In the genomic region with DNA sequence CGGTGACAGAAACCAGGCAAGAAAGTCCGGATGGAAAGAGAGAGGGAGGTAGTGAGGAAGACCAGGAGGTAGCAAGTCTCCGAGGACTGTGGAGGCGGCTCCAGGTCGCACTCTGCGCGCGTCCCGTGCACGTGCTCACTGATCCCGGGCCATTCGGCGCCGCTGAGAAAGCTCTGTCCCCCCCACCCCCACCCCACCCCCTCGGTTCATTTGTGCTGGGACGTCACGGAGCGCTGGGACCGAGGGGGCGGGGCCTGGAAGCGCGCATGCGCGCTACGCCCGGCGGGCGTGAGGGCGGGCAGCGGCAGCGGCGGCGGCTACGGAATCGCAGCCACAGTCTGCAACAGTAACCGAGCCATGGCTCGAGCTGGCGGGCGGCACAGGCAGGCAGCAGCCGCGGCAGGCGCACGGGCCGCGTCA, we compare ENCODE assay signal across 7 mouse cellular contexts. TPM values are rescaled to one million over a fixed set of nuclear protein-coding genes. Genes with fewer than 3 reads are reported as not detected.
DNase-seq lines count a peak whose midpoint lies in the region; ATAC-seq and TF ChIP-seq lines count a peak whose summit lies in the region.

Gene Onecut1 (plus strand): TSS at position 361 of the 420 bp plus-strand sequence.

- H3K27me3 ChIP-seq in heart, embryonic 13.5 days (replicated peaks) = peaks cover 100% of the 10 kb centered on the region
- H3K27me3 ChIP-seq in limb, embryonic 13.5 days = peaks cover 100% of the 10 kb centered on the region
- H3K27me3 ChIP-seq in myocyte (ENCODE audit: control insufficient read depth, insufficient read depth, insufficient read length) = peaks cover 73% of the 10 kb centered on the region

- under 1% methylated on average over 45 of the region's 45 CpGs for WGBS in heart, embryonic 13.5 days
- under 1% methylated on average over 39 of the region's 45 CpGs for WGBS in limb, embryonic 13.5 days

- H3ac ChIP-seq in myocyte (ENCODE audit: control insufficient read depth, insufficient read length) = no peak within 1 kb of the TSS

- peak; percentile 73 for DNase-seq in right cerebral cortex, postnatal 4 days
- DNase-seq in right cerebral cortex, postnatal 36 days (ENCODE audit: low spot score in 2 of 2) = no peak
- DNase-seq in embryo, embryonic 10 days (ENCODE audit: low spot score) = peak; percentile 70
- DNase-seq in ovary, postnatal 14 days (ENCODE audit: low spot score) = no peak

- H3K9me3 ChIP-seq in heart, embryonic 13.5 days = 0 out of 2 replicates have a peak, but pooled peaks cover 3% of the 10 kb centered on the region
- no peaks in the 10 kb centered on the region for H3K9me3 ChIP-seq in limb, embryonic 13.5 days

- no peaks in the 10 kb centered on the region for H3K36me3 ChIP-seq in heart, embryonic 13.5 days
- H3K36me3 ChIP-seq in limb, embryonic 13.5 days = no peaks in the 10 kb centered on the region
- no peaks in the 10 kb centered on the region for H3K36me3 ChIP-seq in myocyte (ENCODE audit: control insufficient read depth, insufficient read depth)

- no peak for TF ChIP-seq POLR2A in myocyte (IDR thresholded peaks at IDR 0.05; ENCODE audit: insufficient read length, low read depth)

- no peak within 1 kb of the TSS for H3K27ac ChIP-seq in heart, embryonic 13.5 days (replicated peaks)
- no peak within 1 kb of the TSS for H3K27ac ChIP-seq in limb, embryonic 13.5 days

- H3K4me1 ChIP-seq in heart, embryonic 13.5 days = peaks cover 32% of the 10 kb centered on the region
- H3K4me1 ChIP-seq in limb, embryonic 13.5 days = peaks cover 25% of the 10 kb centered on the region

- H3K79me2 ChIP-seq in myocyte (ENCODE audit: control insufficient read depth, insufficient read depth) = no peaks in the 10 kb centered on the region

- ATAC-seq in heart, embryonic 13.5 days (ENCODE audit: extremely low read depth, insufficient number of reproducible peaks, low FRiP score, low TSS enrichment) = no peak
- peak; percentile 77 for ATAC-seq in limb, embryonic 13.5 days (ENCODE audit: low FRiP score, low read depth)

- peak within 1 kb of the TSS; percentile 96 for H3K4me2 ChIP-seq in heart, embryonic 13.5 days
- peak within 1 kb of the TSS; percentile 90 for H3K4me2 ChIP-seq in limb, embryonic 13.5 days (replicated peaks)
- H3K4me2 ChIP-seq in myocyte (ENCODE audit: low read depth) = peak within 1 kb of the TSS; percentile 6

- H3K4me3 ChIP-seq in heart, embryonic 13.5 days = peak within 1 kb of the TSS; percentile 61
- peak within 1 kb of the TSS; percentile 51 for H3K4me3 ChIP-seq in limb, embryonic 13.5 days
- H3K4me3 ChIP-seq in myocyte = no peak within 1 kb of the TSS

- H3K9ac ChIP-seq in heart, embryonic 13.5 days = peak within 1 kb of the TSS; percentile 75
- peak within 1 kb of the TSS; percentile 56 for H3K9ac ChIP-seq in limb, embryonic 13.5 days

TF ChIP-seq in myocyte, 11 proteins besides CTCF, POLR2A, EP300 and RAD21:
- TF ChIP-seq MAX (IDR thresholded peaks at IDR 0.05; ENCODE audit: low read depth) (no peak), TCF12 (IDR thresholded peaks at IDR 0.05; ENCODE audit: insufficient read depth, poor library complexity, severe bottlenecking) (no peak), POLR2AphosphoS2 (IDR thresholded peaks at IDR 0.05; ENCODE audit: insufficient read length, low read depth) (no peak), E2F4 (IDR thresholded peaks at IDR 0.05; ENCODE audit: insufficient read depth) (no peak), USF1 (IDR thresholded peaks at IDR 0.05; ENCODE audit: low read depth) (no peak)

RNA-seq across cellular contexts. Expression of gene Onecut1, which starts in this region (rescaled TPM):
- polyA plus RNA-seq in heart, embryonic 13.5 days (2015; fragmentation: Nextera tagmentation; extraction: Ambion mirVana) = 0.08 and 0.11 TPM in 2 replicates
- 0.04 TPM in 1 of 2 replicates, not detected in the other for polyA plus RNA-seq in limb, embryonic 13.5 days (2015; fragmentation: Nextera tagmentation; extraction: Ambion mirVana)
- not detected for polyA plus RNA-seq in myocyte (2012; fragmentation: generic; extraction: Trizol)

Comparison
In these comparisons a context has a peak if more than half of its experiments do, and no peak if none do; other contexts are left out.
1. DNase-seq: peak in right cerebral cortex, postnatal 4 days (single experiment) and embryo, embryonic 10 days (single experiment); none in right cerebral cortex, postnatal 36 days (0 of 2) and ovary, postnatal 14 days (single experiment).
2. Peak in ATAC-seq, H3K4me3 ChIP-seq, H3K9ac ChIP-seq and H3K4me2 ChIP-seq in limb, embryonic 13.5 days; RNA of the gene not detected or under 1 TPM.
3. H3K4me2 ChIP-seq: peak in every context shown above with its lines; median percentile 96 in heart, embryonic 13.5 days; 90 in limb, embryonic 13.5 days; 6 in myocyte.